Mouse (Mus musculus) embryo, embryonic 10 days (tissue): ENCODE measurements at regions not wholly inside any gene's neighbourhood (a gene's known extent, or its start where the extent isn't known, plus 50 kb on each side); places are given as distances from the start of the nearest gene placed in this dataset.

Experiments
- DNase-seq: peaks from one replicate; pipeline ENCODE4 v3.0.0-alpha.2; 2015; ENCODE audit warnings: low spot score

- DNase-seq, result no peak
Measured at GRCm38 (mm10) chr2:81089121-81089520, 472.1 kb downstream of the Nup35 start.

GRCm38 (mm10) chr2:81105834-81106233, 488.8 kb downstream of the Nup35 start:
- no peak for DNase-seq

GRCm38 (mm10) chr2:81118757-81119156, 501.7 kb downstream of the Nup35 start:
- DNase-seq, result no peak

GRCm38 (mm10) chr2:81120460-81121051, 503.5 kb downstream of the Nup35 start:
- DNase-seq, result no peak

- DNase-seq, result no peak
Measured at GRCm38 (mm10) chr2:81136473-81137082, 519.5 kb downstream of the Nup35 start.

- peak; percentile 53 for DNase-seq
Measured at GRCm38 (mm10) chr2:81143600-81143999, 526.6 kb downstream of the Nup35 start.

GRCm38 (mm10) chr2:81146458-81146857, 529.4 kb downstream of the Nup35 start:
- no peak for DNase-seq

GRCm38 (mm10) chr2:81148112-81148511, 531.1 kb downstream of the Nup35 start:
- no peak for DNase-seq

GRCm38 (mm10) chr2:81182421-81182820, 565.4 kb downstream of the Nup35 start:
- DNase-seq, result no peak

- DNase-seq, result no peak
Measured at GRCm38 (mm10) chr2:81185976-81186375, 568.9 kb downstream of the Nup35 start.

GRCm38 (mm10) chr2:81190831-81191230, 573.8 kb downstream of the Nup35 start:
- no peak for DNase-seq

- no peak for DNase-seq
Measured at GRCm38 (mm10) chr2:81200541-81200940, 583.5 kb downstream of the Nup35 start.
